Mouse (Mus musculus): Measurements from ENCODE around the gene Hoxc9.

Hoxc9 gene

GRCm38 (mm10) chr15:102976171-102976570 is at the start of gene Hoxc9:
TSS of gene Hoxc9 (plus strand) at chr15:102976439.
- no peak for DNase-seq (ENCODE audit: low read depth, low spot score)

GRCm38 (mm10) chr15:102927032-102927645 is 49.1 kb upstream of the Hoxc9 start:
- no peak for DNase-seq (ENCODE audit: low read depth, low spot score)

- no peak for DNase-seq (ENCODE audit: low read depth, low spot score)
Observed at GRCm38 (mm10) chr15:102931706-102932358, 44.4 kb upstream of the Hoxc9 start.

GRCm38 (mm10) chr15:102934438-102934837 is 41.8 kb upstream of the Hoxc9 start:
- no peak for DNase-seq (ENCODE audit: low read depth, low spot score)

GRCm38 (mm10) chr15:102934897-102935296 is 41.3 kb upstream of the Hoxc9 start:
- DNase-seq (ENCODE audit: low read depth, low spot score), result no peak

GRCm38 (mm10) chr15:102936279-102936972 is 39.8 kb upstream of the Hoxc9 start, which contains the start of gene Hoxc12:
TSS of gene Hoxc12 (plus strand) at chr15:102936757.
- no peak for DNase-seq (ENCODE audit: low read depth, low spot score)

- no peak for DNase-seq (ENCODE audit: low read depth, low spot score)
Observed at GRCm38 (mm10) chr15:102937036-102937666, 39.1 kb upstream of the Hoxc9 start.

- no peak for DNase-seq (ENCODE audit: low read depth, low spot score)
Observed at GRCm38 (mm10) chr15:102939256-102940155, 36.7 kb upstream of the Hoxc9 start.

- DNase-seq (ENCODE audit: low read depth, low spot score), result no peak
Observed at GRCm38 (mm10) chr15:102942739-102943467, 33.3 kb upstream of the Hoxc9 start.

GRCm38 (mm10) chr15:102943468-102943813 is 32.8 kb upstream of the Hoxc9 start:
- DNase-seq (ENCODE audit: low read depth, low spot score), result no peak

GRCm38 (mm10) chr15:102945185-102946077 is 30.8 kb upstream of the Hoxc9 start:
- DNase-seq (ENCODE audit: low read depth, low spot score), result no peak

- no peak for DNase-seq (ENCODE audit: low read depth, low spot score)
Observed at GRCm38 (mm10) chr15:102947276-102947675, 29.0 kb upstream of the Hoxc9 start.

- no peak for DNase-seq (ENCODE audit: low read depth, low spot score)
Observed at GRCm38 (mm10) chr15:102948842-102949241, 27.4 kb upstream of the Hoxc9 start.

GRCm38 (mm10) chr15:102949696-102950095 is 26.5 kb upstream of the Hoxc9 start:
- DNase-seq (ENCODE audit: low read depth, low spot score), result no peak

- DNase-seq (ENCODE audit: low read depth, low spot score), result no peak
Observed at GRCm38 (mm10) chr15:102950877-102951276, 25.4 kb upstream of the Hoxc9 start.

- DNase-seq (ENCODE audit: low read depth, low spot score), result no peak
Observed at GRCm38 (mm10) chr15:102953561-102953960, 22.7 kb upstream of the Hoxc9 start.

GRCm38 (mm10) chr15:102954192-102955006 is 21.8 kb upstream of the Hoxc9 start, which contains the start of gene Hoxc11:
TSS of gene Hoxc11 (plus strand) at chr15:102954427.
- DNase-seq (ENCODE audit: low read depth, low spot score), result no peak

GRCm38 (mm10) chr15:102955007-102955382 is 21.2 kb upstream of the Hoxc9 start:
- no peak for DNase-seq (ENCODE audit: low read depth, low spot score)

Measured in A20 (cell line).